ENCODE assay signal across 13 mouse cellular contexts in the genomic region with DNA sequence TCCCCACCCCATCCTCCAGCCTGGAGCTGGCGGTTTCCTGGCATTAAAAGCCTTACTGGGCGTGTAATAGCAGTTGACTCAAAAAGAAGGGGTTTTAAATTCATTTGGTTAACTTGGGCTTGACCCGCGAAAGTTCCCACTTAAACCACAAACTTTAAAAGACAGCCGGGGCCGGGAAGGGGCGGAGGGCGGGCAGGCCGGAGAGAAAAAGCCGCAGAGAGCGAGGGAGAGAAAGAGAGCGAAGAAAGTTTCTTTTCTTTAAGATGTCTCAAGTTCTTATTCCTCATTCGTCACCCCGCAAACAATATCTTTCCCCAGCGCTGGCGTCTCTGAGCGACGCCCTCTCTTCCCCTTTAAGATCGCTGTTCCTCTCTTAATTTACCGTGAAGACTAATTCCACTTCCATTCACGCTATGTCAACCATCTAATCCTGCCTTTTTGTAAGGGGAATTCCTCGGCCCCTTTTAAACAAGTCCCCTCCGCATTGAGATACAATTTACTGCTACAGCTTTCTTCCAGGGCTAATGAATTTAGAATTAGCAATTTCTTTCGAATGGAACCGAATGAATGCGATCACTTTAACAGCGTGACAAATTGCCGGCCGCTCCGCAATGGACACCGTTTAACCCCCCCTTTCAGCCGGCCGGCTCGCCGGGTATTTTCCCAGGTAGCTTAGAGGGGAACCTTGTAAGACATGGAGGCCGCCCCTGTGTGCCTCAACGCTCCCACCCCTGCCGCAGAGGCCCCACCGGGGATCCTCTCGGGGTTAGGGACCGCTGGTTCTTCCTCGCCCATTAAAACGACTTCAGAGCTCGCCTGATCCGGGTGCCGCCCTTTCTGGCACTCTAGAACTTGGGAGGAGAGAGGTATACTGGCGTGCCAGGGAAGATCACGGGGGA. TPM values are rescaled to one million over a fixed set of nuclear protein-coding genes. Genes with fewer than 3 reads are reported as not detected.
DNase-seq lines count a peak whose midpoint lies in the region; ATAC-seq and TF ChIP-seq lines count a peak whose summit lies in the region.
"Had no signal": no experiment of that assay in that cellular context is flagged by ENCODE, and none has a peak within 500 bp of the region (broad histone marks: within the 10 kb centered on the region; RNA-seq: fewer than 3 reads in every experiment).

No protein-coding gene starts in this region.

- H3K27ac ChIP-seq in liver, adult 2 months (replicated peaks; ENCODE audit: insufficient read depth, low read depth, low read length), result no peak overlapping the region
- H3K27ac ChIP-seq in forebrain, embryonic 11.5 days (ENCODE audit: low read depth, low read length), result peak overlapping the region; percentile 64; the same call in 1 of the 2 replicates
- no peak overlapping the region for H3K27ac ChIP-seq in limb, embryonic 11.5 days (replicated peaks; ENCODE audit: low read depth, low read length)
- H3K27ac ChIP-seq: liver, embryonic 15.5 days had no signal

- peaks cover 4% of the 10 kb centered on the region; the same call in 1 of the 2 replicates for H3K4me1 ChIP-seq in liver, adult 2 months (ENCODE audit: control insufficient read depth, insufficient read depth, low read length)
- H3K4me1 ChIP-seq in forebrain, embryonic 11.5 days (replicated peaks; ENCODE audit: control insufficient read depth, insufficient read depth, low read length), result peaks cover 39% of the 10 kb centered on the region
- no peaks in the 10 kb centered on the region for H3K4me1 ChIP-seq in limb, embryonic 11.5 days (ENCODE audit: control insufficient read depth, insufficient read depth, low read length)

- intact Hi-C loops in left cerebral cortex, postnatal 36 days (cut with DNase I), result no loop called here
- intact Hi-C loops in left cerebral cortex, postnatal 4 days (cut with DNase I), result no loop called here

- peak overlapping the region; percentile 32 for H3K4me2 ChIP-seq in forebrain, embryonic 11.5 days (ENCODE audit: low read depth, low read length, severe bottlenecking)
- no peak overlapping the region for H3K4me2 ChIP-seq in limb, embryonic 11.5 days (ENCODE audit: low read depth, severe bottlenecking)
- H3K4me2 ChIP-seq: liver, embryonic 15.5 days had no signal

- DNase-seq in liver, adult 2 months (ENCODE audit: extremely low read depth, low read depth, low spot score), result peak; percentile 40
- DNase-seq in liver, result no peak
- DNase-seq in forebrain, embryonic 11.5 days (ENCODE audit: low spot score), result peak; percentile 83
- peak; percentile 57 for DNase-seq in limb, embryonic 11.5 days (ENCODE audit: low spot score)
- peak; percentile 32 for DNase-seq in retina, embryonic 14.5 days (ENCODE audit: low spot score)
- no peak for DNase-seq in left cerebral cortex, postnatal 36 days (ENCODE audit: low spot score in 2 of 2)
- no peak for DNase-seq in left cerebral cortex, postnatal 4 days
- no peak for DNase-seq in thymus, postnatal 10 days (ENCODE audit: low spot score in 2 of 2)
- DNase-seq: cerebellum, adult 11-12 months had no signal

- ATAC-seq in forebrain, embryonic 11.5 days (replicated peaks; ENCODE audit: low FRiP score), result peak; percentile 43; the same call in 1 of the 2 replicates
- ATAC-seq in limb, embryonic 11.5 days (ENCODE audit: insufficient number of reproducible peaks, low FRiP score, low TSS enrichment, low read depth), result no peak

- no peaks in the 10 kb centered on the region for H3K79me2 ChIP-seq in liver, adult 2 months (ENCODE audit: control insufficient read depth, insufficient read depth, low read length)

- no peak for TF ChIP-seq POLR2A in liver, adult 2 months (IDR thresholded peaks at IDR 0.05; ENCODE audit: extremely low read depth, insufficient read depth, low read length)

- H3K27me3 ChIP-seq in liver, adult 2 months (ENCODE audit: control insufficient read depth, insufficient read depth, low read length), result peaks cover 57% of the 10 kb centered on the region
- H3K27me3 ChIP-seq in forebrain, embryonic 11.5 days (ENCODE audit: control insufficient read depth, insufficient read depth, low read length), result peaks cover 93% of the 10 kb centered on the region
- peaks cover 94% of the 10 kb centered on the region for H3K27me3 ChIP-seq in limb, embryonic 11.5 days (ENCODE audit: control insufficient read depth, insufficient read depth, low read length)

- no peak overlapping the region for H3K9ac ChIP-seq in liver, adult 2 months (ENCODE audit: low read depth, low read length)
- peak overlapping the region; percentile 9 for H3K9ac ChIP-seq in forebrain, embryonic 11.5 days (ENCODE audit: low read length)
- H3K9ac ChIP-seq in limb, embryonic 11.5 days (ENCODE audit: low read length), result no peak overlapping the region
- H3K9ac ChIP-seq: liver, embryonic 15.5 days had no signal

- WGBS in liver, adult 2 months, result 3% methylated on average over 48 of the region's 48 CpGs
- under 1% methylated on average over 48 of the region's 48 CpGs for WGBS in forebrain, embryonic 11.5 days
- under 1% methylated on average over 48 of the region's 48 CpGs for WGBS in limb, embryonic 11.5 days

- H3K36me3 ChIP-seq in liver, adult 2 months (ENCODE audit: control insufficient read depth, insufficient read depth, low read length), result no peaks in the 10 kb centered on the region
- H3K36me3 ChIP-seq in forebrain, embryonic 11.5 days (ENCODE audit: control insufficient read depth, insufficient read depth, low read length), result no peaks in the 10 kb centered on the region
- H3K36me3 ChIP-seq in limb, embryonic 11.5 days (ENCODE audit: control insufficient read depth, insufficient read depth, low read length), result no peaks in the 10 kb centered on the region
- H3K36me3 ChIP-seq: G1E; liver, embryonic 15.5 days had no signal

- no peaks in the 10 kb centered on the region for H3K9me3 ChIP-seq in forebrain, embryonic 11.5 days (ENCODE audit: control insufficient read depth, low read length)
- H3K9me3 ChIP-seq in limb, embryonic 11.5 days (ENCODE audit: control insufficient read depth, low read length), result no peaks in the 10 kb centered on the region; the same call in 1 of the 2 replicates
- H3K9me3 ChIP-seq: liver, embryonic 15.5 days had no signal

- no peak for TF ChIP-seq CTCF in liver, adult 2 months (IDR thresholded peaks at IDR 0.05; ENCODE audit: low read depth, low read length)

- H3K4me3 ChIP-seq in liver, adult 2 months (ENCODE audit: insufficient read depth, low read depth, low read length), result peak overlapping the region; percentile 45; the same call in 1 of the 2 replicates
- peak overlapping the region; percentile 29 for H3K4me3 ChIP-seq in forebrain, embryonic 11.5 days (ENCODE audit: low read depth, low read length)
- no peak overlapping the region for H3K4me3 ChIP-seq in limb, embryonic 11.5 days (ENCODE audit: low read depth, low read length)
- H3K4me3 ChIP-seq: liver, embryonic 15.5 days had no signal

RNA-seq across cellular contexts. Expression of gene Prdm12, which starts 1.0 kb away (rescaled TPM):
- not detected in 2 replicates for total RNA-seq in liver, adult 2 months (2014; rRNA removed)
- not detected in 2 replicates for polyA plus RNA-seq in liver, adult 2 months (2012; rRNA removed)
- polyA plus RNA-seq in forebrain, embryonic 11.5 days (2014; fragmentation: Nextera tagmentation; extraction: Ambion mirVana), result 3.9 and 4.1 TPM in 2 replicates
- polyA plus RNA-seq in limb, embryonic 11.5 days (2014; fragmentation: Nextera tagmentation; extraction: Ambion mirVana), result 0.07 and 0.09 TPM in 2 replicates
- under 1 TPM; 0.16 to 0.44 TPM for total RNA-seq in left cerebral cortex, postnatal 36 days (2021)
- total RNA-seq in left cerebral cortex, postnatal 4 days (2021), result under 1 TPM; 0.44 to 0.64 TPM
- total RNA-seq: heart, adult 18-20 months had no signal
- polyA plus RNA-seq: G1E; liver, embryonic 15.5 days; testis, adult 2 months had no signal

RNA-seq across cellular contexts. Expression of gene Exosc2, which starts 29.7 kb away (rescaled TPM):
- total RNA-seq in liver, adult 2 months (2014; rRNA removed), result 9.8 and 10.4 TPM in 2 replicates
- polyA plus RNA-seq in liver, adult 2 months (2012; rRNA removed), result 5.5 and 6.3 TPM in 2 replicates
- polyA plus RNA-seq in forebrain, embryonic 11.5 days (2014; fragmentation: Nextera tagmentation; extraction: Ambion mirVana), result 72.2 and 76.0 TPM in 2 replicates
- 86.2 and 91.5 TPM in 2 replicates for polyA plus RNA-seq in limb, embryonic 11.5 days (2014; fragmentation: Nextera tagmentation; extraction: Ambion mirVana)
- total RNA-seq in left cerebral cortex, postnatal 36 days (2021), result 10 to 100 TPM; 19.8 to 23.9 TPM
- 10 to 100 TPM; 28.4 to 29.0 TPM for total RNA-seq in left cerebral cortex, postnatal 4 days (2021)

RNA-seq across cellular contexts. Expression of gene Abl1, which starts 47.3 kb away (rescaled TPM):
- total RNA-seq in liver, adult 2 months (2014; rRNA removed), result 13.0 and 14.1 TPM in 2 replicates
- 11.0 and 13.9 TPM in 2 replicates for polyA plus RNA-seq in liver, adult 2 months (2012; rRNA removed)
- polyA plus RNA-seq in forebrain, embryonic 11.5 days (2014; fragmentation: Nextera tagmentation; extraction: Ambion mirVana), result 53.2 and 56.7 TPM in 2 replicates
- polyA plus RNA-seq in limb, embryonic 11.5 days (2014; fragmentation: Nextera tagmentation; extraction: Ambion mirVana), result 57.7 and 60.7 TPM in 2 replicates
- 10 to 100 TPM; 37.8 to 52.2 TPM for total RNA-seq in left cerebral cortex, postnatal 36 days (2021)
- 10 to 100 TPM; 51.3 to 54.4 TPM for total RNA-seq in left cerebral cortex, postnatal 4 days (2021)

Comparison
In these comparisons a context has a peak if more than half of its experiments do, and no peak if none do; other contexts are left out.
1. DNase-seq: peak in liver, adult 2 months (single experiment), forebrain, embryonic 11.5 days (single experiment), limb, embryonic 11.5 days (single experiment) and retina, embryonic 14.5 days (single experiment); none in liver (single experiment), left cerebral cortex, postnatal 36 days (0 of 2), left cerebral cortex, postnatal 4 days (single experiment) and thymus, postnatal 10 days (0 of 2).